Mouse (Mus musculus): Measurements from ENCODE around the gene Defa33.
"Not testable (repeated sequence)": the region's sequence is repeated elsewhere in the genome, so short reads cannot be mapped to it uniquely, and the experiment has no call there.

Defa33 gene

GRCm38 (mm10) chr8:21391511-21391910 is at the start of gene Defa33:
Gene Defa33, plus strand, starts transcription at chr8:21391811.
- not testable (repeated sequence) for DNase-seq (ENCODE audit: low spot score)

GRCm38 (mm10) chr8:21378215-21378614 is 13.4 kb upstream of the Defa33 start, which contains the start of gene Defa2:
Gene Defa2, plus strand, starts transcription at chr8:21378515.
- DNase-seq (ENCODE audit: low spot score) = not testable (repeated sequence)

- DNase-seq (ENCODE audit: low spot score) = not testable (repeated sequence)
Measured at GRCm38 (mm10) chr8:21427111-21427510, 35.5 kb downstream of the Defa33 start, which contains the start of gene Defa36. Gene Defa36, plus strand, starts transcription at chr8:21427411.

Data from ovary, adult 18-20 months (tissue).